Mouse (Mus musculus) intestine, postnatal 0 days (tissue): Measurements from ENCODE around the gene Eps8l3. TPM values are rescaled to one million over a fixed set of nuclear protein-coding genes. Genes with fewer than 3 reads are reported as not detected.
A peak's percentile ranks its signal among the peaks of the same experiment; 100 is the strongest.

Experiments
- ATAC-seq: fragments of 200-750 bp; cut with Nextera tagmentation; 2 replicates; pipeline ENCODE4 v1.8.0; 2017; ENCODE audit warnings: mild to moderate bottlenecking, moderate TSS enrichment, moderate library complexity
- H3K27ac ChIP-seq: fragments of 300-500 bp; sonication (generic); 2 replicates; pipeline ENCODE4 v1.5.1; 2014; ENCODE audit warnings: mild to moderate bottlenecking, low read depth, low read length, moderate library complexity
- H3K27me3 ChIP-seq: fragments of 300-500 bp; sonication (generic); replicated peaks from 2 replicates; pipeline ENCODE4 v1.6.1; 2014; ENCODE audit warnings: low read length, mixed read lengths; ENCODE audit not compliant: control insufficient read depth, insufficient read depth
- H3K36me3 ChIP-seq: fragments of 300-500 bp; sonication (generic); 2 replicates; pipeline ENCODE4 v1.6.1; 2014; ENCODE audit warnings: mild to moderate bottlenecking, moderate library complexity; ENCODE audit not compliant: control insufficient read depth, insufficient read depth
- H3K4me1 ChIP-seq: fragments of 300-500 bp; sonication (generic); replicated peaks from 2 replicates; pipeline ENCODE4 v1.6.1; 2014; ENCODE audit warnings: antibody characterized with exemption, low read length, mixed read lengths; ENCODE audit not compliant: control insufficient read depth, insufficient read depth
- H3K4me2 ChIP-seq: fragments of 300-500 bp; sonication (generic); replicated peaks from 2 replicates; pipeline ENCODE4 v1.6.1; 2014; ENCODE audit warnings: low read depth, mild to moderate bottlenecking, moderate library complexity
- H3K4me3 ChIP-seq: fragments of 300-500 bp; sonication (generic); 2 replicates; pipeline ENCODE4 v1.5.1; 2014; ENCODE audit warnings: low read depth, low read length
- H3K9ac ChIP-seq: fragments of 300-500 bp; sonication (generic); 2 replicates; pipeline ENCODE4 v1.6.1; 2014; ENCODE audit warnings: mild to moderate bottlenecking, low read depth, low read length
- H3K9me3 ChIP-seq: fragments of 300-500 bp; sonication (generic); 2 replicates; pipeline ENCODE4 v1.6.1; 2016; ENCODE audit warnings: mixed run types; ENCODE audit not compliant: control insufficient read depth
- CTCF ChIP-seq: sonication (generic); IDR thresholded peaks from 2 replicates; pipeline ENCODE4 v1.5.1; 2016; ENCODE audit warnings: low read depth, mild to moderate bottlenecking, control low read depth, antibody characterized with exemption, moderate library complexity
- WGBS: fragments of 180-500 bp; shearing (Covaris S2); extraction: QIAGEN DNeasy Blood & Tissue Kit; methylation state at CpG from one replicate; pipeline ENCODE4 v1.1.7; 2014; 5-methylcytosine and 5-hydroxymethylcytosine counted together
- polyA plus RNA-seq: library from polyadenylated mRNA; unstranded; fragments of >200 nt; fragmentation: Nextera tagmentation; extraction: Ambion mirVana; gene quantifications from 2 replicates; pipeline ENCODE4 v1.2.1, GENCODE M21; 2015

Gene Eps8l3
- polyA plus RNA-seq, 1 experiment from 2014 or later = 475 TPM

GRCm38 (mm10) chr3:107898691-107899090, 21.7 kb downstream of the Eps8l3 start:
- Histone ChIP-seq H3K36me3 (peaks cover 11% of the 10 kb centered on the region; the same call in 1 of the 2 replicates), H3K9me3 (no peaks in the 10 kb centered on the region), H3K27me3 (no peaks in the 10 kb centered on the region), H3K4me2 (no peak overlapping the region), H3K4me3 (no peak overlapping the region), H3K27ac (no peak overlapping the region), H3K9ac (no peak overlapping the region), H3K4me1 (0 out of 2 replicates have a peak, but pooled peaks cover 2% of the 10 kb centered on the region)
- no peak for TF ChIP-seq CTCF
- WGBS = 94% methylated on average over 13 of the region's 13 CpGs
- no peak for ATAC-seq

- H3K27ac ChIP-seq = no peak overlapping the region
- 54% methylated on average over 11 of the region's 11 CpGs for WGBS
Measured at GRCm38 (mm10) chr3:107900955-107901673, 24.1 kb downstream of the Eps8l3 start.

GRCm38 (mm10) chr3:107905942-107906341, 28.9 kb downstream of the Eps8l3 start:
- Histone ChIP-seq H3K4me2 (no peak overlapping the region), H3K4me1 (peaks cover 8% of the 10 kb centered on the region; the same call in 1 of the 2 replicates), H3K9me3 (no peaks in the 10 kb centered on the region), H3K27me3 (no peaks in the 10 kb centered on the region), H3K9ac (no peak overlapping the region), H3K4me3 (no peak overlapping the region), H3K36me3 (no peaks in the 10 kb centered on the region), H3K27ac (no peak overlapping the region)
- WGBS = 46% methylated on average over 6 of the region's 6 CpGs
- no peak for TF ChIP-seq CTCF
- ATAC-seq = no peak

More at GRCm38 (mm10) chr3:107900955-107901673, 24.1 kb downstream of the Eps8l3 start:
- no peak for TF ChIP-seq CTCF
- no peaks in the 10 kb centered on the region for H3K27me3 ChIP-seq
- H3K9ac ChIP-seq = no peak overlapping the region
- H3K36me3 ChIP-seq = peaks cover 11% of the 10 kb centered on the region; the same call in 1 of the 2 replicates
- no peak for ATAC-seq
- H3K4me3 ChIP-seq = no peak overlapping the region
- H3K4me2 ChIP-seq = no peak overlapping the region
- no peaks in the 10 kb centered on the region for H3K9me3 ChIP-seq
- 0 out of 2 replicates have a peak, but pooled peaks cover 2% of the 10 kb centered on the region for H3K4me1 ChIP-seq

GRCm38 (mm10) chr3:107916674-107917073, 39.6 kb downstream of the Eps8l3 start:
- no peaks in the 10 kb centered on the region for H3K27me3 ChIP-seq
- no peak overlapping the region for H3K4me3 ChIP-seq
- no peaks in the 10 kb centered on the region for H3K9me3 ChIP-seq
- ATAC-seq = peak; percentile 66
- peak overlapping the region; percentile 79 for H3K27ac ChIP-seq
- H3K9ac ChIP-seq = no peak overlapping the region
- H3K36me3 ChIP-seq = no peaks in the 10 kb centered on the region
- no peak overlapping the region for H3K4me2 ChIP-seq
- no peaks in the 10 kb centered on the region for H3K4me1 ChIP-seq
- WGBS = 46% methylated on average over 15 of the region's 15 CpGs
- peak; percentile 15 for TF ChIP-seq CTCF

GRCm38 (mm10) chr3:107917097-107917496, 40.1 kb downstream of the Eps8l3 start:
- Histone ChIP-seq H3K27ac (no peak overlapping the region), H3K9me3 (no peaks in the 10 kb centered on the region), H3K36me3 (no peaks in the 10 kb centered on the region), H3K4me1 (no peaks in the 10 kb centered on the region), H3K4me2 (no peak overlapping the region), H3K9ac (no peak overlapping the region), H3K27me3 (no peaks in the 10 kb centered on the region), H3K4me3 (no peak overlapping the region)
- 88% methylated on average over 3 of the region's 3 CpGs for WGBS
- TF ChIP-seq CTCF = peak; percentile 43
- ATAC-seq = no peak

- H3K27me3 ChIP-seq = no peaks in the 10 kb centered on the region
- H3K36me3 ChIP-seq = no peaks in the 10 kb centered on the region
Measured at GRCm38 (mm10) chr3:107917783-107918408, 40.9 kb downstream of the Eps8l3 start.

More at GRCm38 (mm10) chr3:107917783-107918408, 40.9 kb downstream of the Eps8l3 start:
- no peak overlapping the region for H3K4me3 ChIP-seq
- H3K27ac ChIP-seq = no peak overlapping the region
- no peaks in the 10 kb centered on the region for H3K4me1 ChIP-seq
- H3K9ac ChIP-seq = no peak overlapping the region
- WGBS = 59% methylated on average over 7 of the region's 7 CpGs
- no peaks in the 10 kb centered on the region for H3K9me3 ChIP-seq
- peak; percentile 90 for TF ChIP-seq CTCF
- no peak overlapping the region for H3K4me2 ChIP-seq
- ATAC-seq = peak; percentile 39; the same call in 1 of the 2 replicates
